Comparison of ENCODE assay signal across 8 mouse cellular contexts in genomic region chr12:88445471-88445870, GRCm38 (mm10).
"Had no signal": no experiment of that assay in that cellular context is flagged by ENCODE, and none has a peak within 500 bp of the region (broad histone marks: within the 10 kb centered on the region; RNA-seq: fewer than 3 reads in every experiment).

No protein-coding gene starts in this region.

- DNase-seq: kidney, adult 18-20 months; kidney, postnatal 10 days; kidney, postnatal 4 days; liver, embryonic 13.5 days; liver, postnatal 0 days; right cerebral cortex, postnatal 14 days; thymus, postnatal 4 days had no signal

- ATAC-seq: liver, postnatal 0 days; midbrain, embryonic 16.5 days had no signal
